Mouse (Mus musculus): ENCODE data around the gene Lrpprc.

GRCm38 (mm10) chr17:84787477-84787876 lies 3.1 kb downstream of the Lrpprc start:
- TF ChIP-seq HCFC1 (IDR thresholded peaks at IDR 0.05; ENCODE audit: borderline replicate concordance, insufficient read depth, low read length) = no peak
- TF ChIP-seq CHD2 (IDR thresholded peaks at IDR 0.05; ENCODE audit: low read depth, low read length) = no peak
- TF ChIP-seq ZC3H11A (IDR thresholded peaks at IDR 0.05; ENCODE audit: borderline replicate concordance, low read depth, low read length) = no peak
- no peak for TF ChIP-seq MAFK (IDR thresholded peaks at IDR 0.05; ENCODE audit: insufficient read depth, low read depth, low read length)
- no peak for TF ChIP-seq ZNF384 (IDR thresholded peaks at IDR 0.05; ENCODE audit: low read depth, low read length)

Data from ES-E14 (cell line).